Mouse (Mus musculus) heart, embryonic 11.5 days (tissue): ENCODE measurements at regions not wholly inside any gene's neighbourhood (a gene's known extent, or its start where the extent isn't known, plus 50 kb on each side); places are given as distances from the start of the nearest gene placed in this dataset.

Experiments
- ATAC-seq: fragments of 200-750 bp; cut with Nextera tagmentation; replicated peaks from 2 replicates; pipeline ENCODE4 v1.8.0; 2017; ENCODE audit warnings: moderate library complexity; ENCODE audit not compliant: insufficient number of reproducible peaks, low FRiP score, low TSS enrichment
- H3K27ac ChIP-seq: fragments of 300-500 bp; sonication (generic); 2 replicates; pipeline ENCODE4 v1.5.1; 2014; ENCODE audit warnings: mild to moderate bottlenecking, low read depth, low read length
- H3K27me3 ChIP-seq: fragments of 300-500 bp; sonication (generic); 2 replicates; pipeline ENCODE4 v1.6.1; 2014; ENCODE audit warnings: mild to moderate bottlenecking, low read length, mixed read lengths; ENCODE audit not compliant: control insufficient read depth, insufficient read depth
- H3K36me3 ChIP-seq: fragments of 300-500 bp; sonication (generic); 2 replicates; pipeline ENCODE4 v1.6.1; 2014; ENCODE audit warnings: mild to moderate bottlenecking, low read length, moderate library complexity, mixed read lengths; ENCODE audit not compliant: control insufficient read depth, insufficient read depth
- H3K4me1 ChIP-seq: fragments of 300-500 bp; sonication (generic); 2 replicates; pipeline ENCODE4 v1.6.1; 2014; ENCODE audit warnings: low read length; ENCODE audit not compliant: control insufficient read depth, insufficient read depth
- H3K4me2 ChIP-seq: fragments of 300-500 bp; sonication (generic); 2 replicates; pipeline ENCODE4 v1.6.1; 2014; ENCODE audit warnings: mild to moderate bottlenecking, moderate library complexity
- H3K4me3 ChIP-seq: fragments of 300-500 bp; sonication (generic); 2 replicates; pipeline ENCODE4 v1.5.1; 2014; ENCODE audit warnings: low read depth, low read length
- H3K9ac ChIP-seq: fragments of 300-500 bp; sonication (generic); 2 replicates; pipeline ENCODE4 v1.6.1; 2014; ENCODE audit warnings: mild to moderate bottlenecking, low read depth, low read length, moderate library complexity
- H3K9me3 ChIP-seq: fragments of 300-500 bp; sonication (generic); replicated peaks from 2 replicates; pipeline ENCODE4 v1.6.1; 2016; ENCODE audit warnings: low read length; ENCODE audit not compliant: control insufficient read depth
- WGBS: fragments of 180-500 bp; shearing (Covaris S2); extraction: QIAGEN DNeasy Blood & Tissue Kit; methylation state at CpG from one replicate; pipeline ENCODE4 v1.1.7; 2014; ENCODE audit not compliant: insufficient replicate concordance; 5-methylcytosine and 5-hydroxymethylcytosine counted together

GRCm38 (mm10) chr10:38875667-38876245 lies 54.2 kb upstream of the Rfpl4b start:
- Histone ChIP-seq H3K9me3 (no peaks in the 10 kb centered on the region), H3K27ac (no peak overlapping the region), H3K36me3 (no peaks in the 10 kb centered on the region), H3K27me3 (no peaks in the 10 kb centered on the region), H3K9ac (no peak overlapping the region), H3K4me1 (no peaks in the 10 kb centered on the region), H3K4me3 (no peak overlapping the region), H3K4me2 (no peak overlapping the region)
- no peak for ATAC-seq
- 17% methylated on average over 5 of the region's 5 CpGs for WGBS

- no peaks in the 10 kb centered on the region for H3K36me3 ChIP-seq
- no peaks in the 10 kb centered on the region for H3K27me3 ChIP-seq
- H3K4me2 ChIP-seq: no peak overlapping the region
- no peak for ATAC-seq
- no peaks in the 10 kb centered on the region for H3K4me1 ChIP-seq
- WGBS: 80% methylated on average over 7 of the region's 7 CpGs
- no peak overlapping the region for H3K9ac ChIP-seq
- no peak overlapping the region for H3K4me3 ChIP-seq
- no peak overlapping the region for H3K27ac ChIP-seq
- H3K9me3 ChIP-seq: no peaks in the 10 kb centered on the region
These were observed 57.7 kb upstream of the Rfpl4b start for GRCm38 (mm10) chr10:38879271-38879670.

- no peaks in the 10 kb centered on the region for H3K4me1 ChIP-seq
- no peaks in the 10 kb centered on the region for H3K36me3 ChIP-seq
- H3K27me3 ChIP-seq: no peaks in the 10 kb centered on the region
- no peak overlapping the region for H3K9ac ChIP-seq
- H3K4me3 ChIP-seq: no peak overlapping the region
- ATAC-seq: no peak
- no peak overlapping the region for H3K27ac ChIP-seq
- 62% methylated on average over 7 of the region's 7 CpGs for WGBS
- no peaks in the 10 kb centered on the region for H3K9me3 ChIP-seq
- H3K4me2 ChIP-seq: no peak overlapping the region
These were observed 59.1 kb upstream of the Rfpl4b start for GRCm38 (mm10) chr10:38880642-38881187.

GRCm38 (mm10) chr10:38882154-38882553 lies 60.6 kb upstream of the Rfpl4b start:
- H3K27me3 ChIP-seq: no peaks in the 10 kb centered on the region
- WGBS: 86% methylated on average over 6 of the region's 6 CpGs
- H3K4me3 ChIP-seq: no peak overlapping the region

GRCm38 (mm10) chr10:38883816-38884599 lies 62.4 kb upstream of the Rfpl4b start:
- H3K4me1 ChIP-seq: no peaks in the 10 kb centered on the region
- no peak overlapping the region for H3K27ac ChIP-seq
- H3K4me3 ChIP-seq: no peak overlapping the region
- no peak overlapping the region for H3K9ac ChIP-seq
- no peak for ATAC-seq
- no peak overlapping the region for H3K4me2 ChIP-seq
- no peaks in the 10 kb centered on the region for H3K36me3 ChIP-seq
- 72% methylated on average over 2 of the region's 2 CpGs for WGBS
- no peaks in the 10 kb centered on the region for H3K27me3 ChIP-seq
- H3K9me3 ChIP-seq: no peaks in the 10 kb centered on the region

More at GRCm38 (mm10) chr10:38882154-38882553, 60.6 kb upstream of the Rfpl4b start:
- no peak overlapping the region for H3K9ac ChIP-seq
- no peaks in the 10 kb centered on the region for H3K9me3 ChIP-seq
- no peak overlapping the region for H3K4me2 ChIP-seq
- ATAC-seq: no peak
- H3K36me3 ChIP-seq: no peaks in the 10 kb centered on the region
- H3K4me1 ChIP-seq: no peaks in the 10 kb centered on the region
- no peak overlapping the region for H3K27ac ChIP-seq

GRCm38 (mm10) chr10:38884641-38885040 lies 63.1 kb upstream of the Rfpl4b start:
- Histone ChIP-seq H3K27me3 (no peaks in the 10 kb centered on the region), H3K9ac (no peak overlapping the region), H3K4me1 (no peaks in the 10 kb centered on the region), H3K27ac (no peak overlapping the region), H3K4me3 (no peak overlapping the region), H3K4me2 (no peak overlapping the region), H3K9me3 (no peaks in the 10 kb centered on the region), H3K36me3 (no peaks in the 10 kb centered on the region)
- ATAC-seq: no peak
- WGBS: 59% methylated on average over 4 of the region's 4 CpGs

GRCm38 (mm10) chr10:38886441-38886840 lies 64.9 kb upstream of the Rfpl4b start:
- Histone ChIP-seq H3K4me1 (no peaks in the 10 kb centered on the region), H3K27ac (no peak overlapping the region), H3K9me3 (no peaks in the 10 kb centered on the region), H3K36me3 (no peaks in the 10 kb centered on the region), H3K4me3 (no peak overlapping the region), H3K4me2 (no peak overlapping the region), H3K9ac (no peak overlapping the region), H3K27me3 (no peaks in the 10 kb centered on the region)
- no peak for ATAC-seq
- WGBS: 52% methylated on average over 2 of the region's 2 CpGs

GRCm38 (mm10) chr10:38887896-38888295 lies 66.3 kb upstream of the Rfpl4b start:
- Histone ChIP-seq H3K9me3 (no peaks in the 10 kb centered on the region), H3K4me2 (no peak overlapping the region), H3K4me3 (no peak overlapping the region), H3K9ac (no peak overlapping the region), H3K27ac (no peak overlapping the region), H3K4me1 (no peaks in the 10 kb centered on the region), H3K27me3 (no peaks in the 10 kb centered on the region), H3K36me3 (no peaks in the 10 kb centered on the region)
- 58% methylated on average over 9 of the region's 9 CpGs for whole genome bisulfite sequencing
- ATAC-seq: no peak
